Mouse (Mus musculus): ENCODE results near the gene Pef1.

Gene Pef1

DNA sequence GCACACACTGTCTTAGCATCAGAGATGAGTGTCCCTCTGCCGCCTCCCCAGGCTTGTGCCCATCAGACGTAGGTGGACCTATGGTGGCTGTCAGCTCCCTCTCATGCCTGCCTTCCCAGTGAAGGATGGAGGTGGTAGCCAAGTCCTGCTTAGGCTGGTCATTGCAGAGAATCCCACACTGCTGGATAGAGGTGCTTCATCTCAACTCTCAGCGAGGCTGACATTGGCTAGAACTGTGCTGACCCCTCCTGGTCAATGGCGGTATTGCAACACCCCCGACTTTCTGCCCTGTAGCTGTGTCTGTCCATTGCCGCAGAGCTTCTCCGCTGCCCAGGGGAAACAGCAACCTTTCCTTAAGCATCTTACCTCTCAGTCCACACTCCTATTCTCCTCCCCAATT, 15.1 kb upstream of the Pef1 start:
- in situ Hi-C loops (cut with MboI, MseI), result loop anchor here (10.0 kb wide), 1 partner anchor 312 kb away; no protein-coding TSS in a partner anchor

DNA sequence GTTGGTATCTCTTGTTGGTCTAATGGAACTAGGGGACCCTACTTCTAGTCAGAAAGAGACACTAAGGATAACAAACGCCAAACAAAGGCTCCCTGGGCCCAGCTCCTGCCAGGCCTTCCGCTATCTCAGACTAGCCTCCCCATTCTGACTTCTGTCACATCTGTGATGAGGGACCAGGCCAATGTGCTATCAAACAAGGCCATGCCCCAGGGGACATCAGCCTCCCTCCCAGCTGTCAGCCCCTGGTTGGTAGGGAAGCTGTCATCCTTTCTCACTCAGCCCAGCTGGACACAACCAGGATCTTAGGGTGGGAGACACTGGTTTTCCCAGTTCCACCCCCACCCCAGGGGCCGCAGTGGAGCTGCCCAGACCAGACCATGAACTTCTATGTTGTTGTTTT, 7.2 kb upstream of the Pef1 start:
- in situ Hi-C loops (cut with MboI, MseI), result no loop called here

DNA sequence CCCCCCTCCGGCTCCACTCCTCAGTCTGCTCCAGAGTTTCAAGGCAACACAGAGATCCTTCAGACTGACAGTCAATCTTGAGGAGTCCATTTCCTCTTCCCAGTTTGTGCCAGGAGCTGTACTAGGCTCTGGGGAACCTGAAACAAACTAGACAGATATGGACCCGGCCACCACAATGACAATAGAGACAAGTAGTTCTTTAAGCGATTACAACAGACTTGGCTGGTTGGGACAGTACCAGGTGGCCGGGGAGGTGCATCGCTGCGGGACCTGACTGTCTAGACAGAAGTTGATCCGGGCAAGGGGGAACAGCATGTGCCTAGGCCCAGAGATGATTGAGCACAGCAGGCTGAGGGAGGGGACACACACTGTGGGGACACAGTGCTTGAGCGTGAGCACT, 1.2 kb upstream of the Pef1 start:
- in situ Hi-C loops (cut with MboI, MseI), result no loop called here

DNA sequence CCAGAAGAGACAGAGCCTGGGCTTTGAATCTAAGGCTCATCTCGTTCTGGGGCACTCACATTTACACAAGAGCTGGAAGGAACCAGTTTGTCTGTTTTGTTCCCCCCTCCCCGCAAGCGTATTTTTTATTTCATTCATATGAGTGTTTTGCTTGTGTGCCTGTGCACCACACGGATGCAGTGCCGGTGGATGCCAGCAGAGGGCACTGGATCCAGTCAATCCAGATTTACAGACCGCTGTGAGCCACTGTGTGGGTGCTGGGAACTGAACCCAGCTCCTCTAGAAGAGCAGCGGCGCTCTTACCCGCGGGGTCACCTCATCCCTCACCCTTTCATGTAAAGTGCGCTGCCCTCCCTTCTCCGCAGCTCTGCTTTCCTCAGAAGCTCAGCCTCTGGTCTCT, 1.3 kb downstream of the Pef1 start:
- in situ Hi-C loops (cut with MboI, MseI), result no loop called here

DNA sequence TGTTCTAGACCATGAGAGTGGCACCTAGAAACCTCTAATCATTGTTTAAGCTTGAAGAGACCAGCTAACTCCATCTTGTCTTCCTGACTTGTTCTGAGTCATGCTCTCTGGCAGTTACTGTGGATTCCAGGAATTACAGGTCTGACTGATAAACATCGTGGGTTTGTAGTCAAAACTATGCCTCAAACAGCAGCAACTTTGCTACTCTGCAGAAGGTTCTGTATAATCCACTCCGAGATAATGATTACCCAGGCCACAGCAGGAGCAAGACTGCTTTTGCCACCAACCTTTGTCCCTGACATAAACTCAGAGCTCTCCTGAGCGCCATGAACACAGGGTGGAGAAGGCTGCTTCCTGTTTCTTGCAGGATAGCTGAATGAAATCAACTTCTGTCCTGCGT, 2.2 kb downstream of the Pef1 start:
- in situ Hi-C loops (cut with MboI, MseI), result no loop called here

DNA sequence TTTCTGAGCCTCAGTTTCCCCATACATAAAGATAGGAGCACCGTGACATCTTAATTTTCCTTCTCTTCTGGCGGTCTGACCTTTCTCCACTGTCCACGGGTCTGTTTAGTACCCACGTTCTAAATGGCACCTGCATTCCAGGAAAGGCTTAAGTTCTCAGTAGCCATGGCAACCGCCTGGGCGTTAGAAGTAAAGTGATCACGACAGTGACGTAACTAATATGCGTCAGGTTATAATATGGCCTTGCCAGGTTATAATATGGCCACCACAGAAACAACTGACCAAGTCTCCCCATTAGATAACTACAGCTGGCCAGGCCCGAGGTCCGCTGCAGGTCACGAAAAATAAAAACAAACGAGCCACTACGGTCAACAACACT, 4.7 kb downstream of the Pef1 start:
- in situ Hi-C loops (cut with MboI, MseI), result no loop called here

DNA sequence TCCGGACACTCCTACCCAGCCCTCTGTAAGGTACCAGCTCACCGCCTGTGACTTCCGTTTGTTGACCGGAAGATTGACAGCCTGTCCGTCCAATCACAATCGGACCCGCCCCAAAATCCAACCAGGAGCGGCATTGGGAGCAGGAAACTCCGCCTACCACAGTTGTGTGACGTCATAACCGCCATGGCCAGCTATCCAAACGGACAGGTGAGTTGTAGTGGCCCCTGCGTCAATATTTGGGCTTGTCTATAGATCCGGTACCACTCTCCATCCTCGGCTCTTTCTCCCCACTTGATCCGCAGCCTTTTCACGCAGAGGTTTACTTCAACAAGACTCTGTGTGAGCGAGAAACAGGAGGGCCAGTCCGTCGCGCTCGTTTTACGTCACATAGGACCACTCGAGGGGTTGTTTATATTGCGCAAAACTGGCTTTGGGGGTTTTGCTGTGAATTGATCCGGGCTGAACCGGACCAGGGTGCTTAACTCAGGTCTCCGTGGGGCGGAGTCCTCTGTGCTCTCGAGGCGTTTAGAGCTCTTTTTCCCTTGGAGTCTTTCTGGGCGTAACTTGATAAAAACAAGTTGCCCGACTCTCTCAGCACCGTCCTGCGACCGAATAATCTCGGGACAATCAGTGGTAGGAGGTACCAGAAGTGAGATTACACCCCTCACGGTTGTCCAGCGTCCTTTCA, 5.2 kb downstream of the Pef1 start:
- in situ Hi-C loops (cut with MboI, MseI), result no loop called here

DNA sequence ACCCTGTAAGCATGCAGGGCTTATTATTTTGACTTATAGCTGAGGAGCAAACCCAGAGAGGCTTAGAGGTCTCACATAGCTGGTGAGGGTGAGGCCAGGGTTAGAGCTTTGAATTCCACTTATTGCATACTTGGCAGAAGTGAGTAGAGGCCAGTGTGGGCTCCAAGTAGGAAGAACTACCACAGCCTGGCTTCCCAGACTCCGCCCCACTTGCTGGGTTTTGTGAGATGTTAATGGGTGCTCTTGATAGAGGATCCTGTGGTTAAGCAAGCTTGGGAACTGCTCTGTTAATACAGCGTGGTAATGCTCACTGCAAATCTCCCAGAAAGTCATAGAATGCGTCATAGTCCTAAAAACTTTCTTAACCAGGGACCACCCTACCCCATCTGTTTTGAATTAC, 6.6 kb downstream of the Pef1 start:
- in situ Hi-C loops (cut with MboI, MseI), result no loop called here

DNA sequence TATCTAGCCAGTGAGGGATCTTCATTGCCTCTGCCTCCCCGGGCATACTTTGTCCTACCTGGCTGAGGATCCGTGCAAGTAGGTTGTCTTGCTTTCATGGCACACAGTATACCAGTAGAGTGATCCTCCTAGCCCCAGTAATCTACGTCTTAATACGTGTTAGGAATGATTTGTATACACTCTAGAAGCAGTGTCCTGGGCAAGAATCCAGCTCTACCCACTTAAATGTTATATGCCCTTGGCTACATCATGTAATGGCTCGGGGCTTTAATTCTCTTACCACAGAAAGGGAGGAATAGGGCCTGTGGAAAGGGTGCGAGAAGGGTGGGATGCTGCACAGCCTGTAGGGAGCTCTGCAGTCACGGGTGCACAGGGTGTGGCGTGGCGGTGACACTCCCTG, 7.3 kb downstream of the Pef1 start:
- in situ Hi-C loops (cut with MboI, MseI), result no loop called here

DNA sequence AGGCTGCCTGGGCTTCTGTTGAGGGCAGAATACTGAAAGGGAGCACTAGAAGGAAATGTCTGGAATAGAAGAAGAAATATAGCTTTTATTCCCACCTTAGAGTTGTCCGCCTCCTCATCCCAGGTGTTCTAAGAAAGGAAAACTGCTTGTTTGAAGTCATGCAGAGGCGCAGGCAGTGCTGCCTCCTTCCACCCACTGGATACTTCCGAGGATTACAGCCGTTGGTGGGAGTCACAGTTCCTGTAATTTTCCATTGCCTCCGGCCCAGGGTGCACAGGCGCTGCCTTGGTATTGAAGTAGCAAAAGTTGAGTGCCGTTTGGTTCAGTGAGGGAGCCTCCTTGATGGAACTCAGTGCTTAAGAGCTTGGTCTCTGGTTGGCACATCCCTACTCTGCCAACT, 7.7 kb downstream of the Pef1 start:
- in situ Hi-C loops (cut with MboI, MseI), result no loop called here

DNA sequence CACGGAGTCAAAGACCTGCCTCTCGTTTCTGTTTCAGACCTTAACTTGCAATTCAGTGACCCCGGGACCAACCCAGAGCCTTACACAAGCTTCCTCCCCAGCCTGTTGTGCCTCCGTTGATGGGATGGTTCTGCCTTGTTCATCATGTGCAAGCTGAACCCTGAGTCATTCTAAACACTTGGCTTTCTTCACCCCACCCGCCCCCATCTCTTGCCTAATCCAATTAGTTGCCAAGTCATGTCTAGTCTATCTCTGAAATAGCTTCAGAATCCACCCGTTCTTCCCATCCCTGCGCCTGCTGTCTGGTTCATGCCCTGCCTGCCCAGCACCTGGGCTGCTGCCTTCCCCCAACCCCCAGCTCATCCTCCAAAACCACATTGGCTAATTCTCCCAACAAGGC, 9.9 kb downstream of the Pef1 start:
- in situ Hi-C loops (cut with MboI, MseI), result no loop called here

DNA sequence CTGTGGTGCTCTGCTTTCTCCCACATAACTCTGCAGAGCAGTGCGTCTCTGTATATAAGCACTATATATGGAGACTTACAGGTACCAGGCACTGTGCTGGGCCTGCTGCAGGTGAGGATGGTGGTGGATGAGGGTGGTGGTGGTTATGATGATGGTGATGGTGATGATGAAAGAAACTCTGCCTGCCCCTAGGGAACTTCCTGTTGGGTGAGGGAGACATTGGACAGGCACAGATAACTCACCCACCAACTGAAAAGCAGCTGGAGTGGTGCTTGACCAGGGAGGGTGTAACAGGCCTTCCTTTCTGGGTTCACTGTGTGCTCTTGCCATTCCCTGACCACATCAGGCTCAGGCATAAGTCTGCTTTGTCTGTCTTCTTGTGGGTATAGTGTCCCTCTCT, 10.4 kb downstream of the Pef1 start:
- in situ Hi-C loops (cut with MboI, MseI), result no loop called here

DNA sequence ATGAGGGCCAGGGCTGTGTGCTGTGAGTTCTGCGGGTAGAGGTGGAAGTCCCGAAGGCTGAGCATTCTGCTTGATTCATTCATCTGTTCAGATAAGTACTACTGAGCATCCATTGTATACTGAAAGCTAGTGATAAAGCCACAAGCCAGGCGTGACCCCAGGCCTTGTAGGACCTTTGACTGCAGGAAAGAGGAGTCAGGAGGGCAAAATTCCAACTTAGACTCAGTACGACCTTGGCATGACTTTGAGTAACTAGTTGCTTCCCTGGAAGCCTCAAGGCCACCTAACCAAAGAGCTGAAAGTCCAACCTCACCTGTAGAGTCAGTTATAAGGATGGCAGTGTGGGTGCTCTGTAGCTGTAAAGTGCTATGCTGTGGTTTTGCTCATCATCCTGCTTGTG, 18.4 kb downstream of the Pef1 start:
- in situ Hi-C loops (cut with MboI, MseI), result no loop called here

DNA sequence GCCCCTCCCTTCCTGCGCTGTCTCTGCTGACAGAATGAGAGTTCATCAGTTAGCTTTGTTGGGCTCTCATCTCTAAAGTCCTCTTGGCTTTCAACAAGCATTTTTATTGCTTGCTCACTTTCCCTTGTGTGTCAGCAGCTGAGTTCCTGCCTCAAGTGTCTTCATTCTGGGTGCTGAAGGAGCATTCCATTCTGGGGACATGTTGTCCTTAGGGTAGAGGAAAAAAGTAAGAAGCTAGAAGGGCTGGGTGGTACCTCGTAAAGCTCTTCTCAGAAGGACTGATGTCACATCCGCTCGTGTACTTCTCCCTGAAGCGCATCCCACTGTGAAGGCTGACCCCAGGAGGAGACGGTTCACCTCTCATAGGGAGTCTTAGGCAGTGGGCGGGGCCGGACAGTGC, 19.2 kb downstream of the Pef1 start:
- in situ Hi-C loops (cut with MboI, MseI), result no loop called here

DNA sequence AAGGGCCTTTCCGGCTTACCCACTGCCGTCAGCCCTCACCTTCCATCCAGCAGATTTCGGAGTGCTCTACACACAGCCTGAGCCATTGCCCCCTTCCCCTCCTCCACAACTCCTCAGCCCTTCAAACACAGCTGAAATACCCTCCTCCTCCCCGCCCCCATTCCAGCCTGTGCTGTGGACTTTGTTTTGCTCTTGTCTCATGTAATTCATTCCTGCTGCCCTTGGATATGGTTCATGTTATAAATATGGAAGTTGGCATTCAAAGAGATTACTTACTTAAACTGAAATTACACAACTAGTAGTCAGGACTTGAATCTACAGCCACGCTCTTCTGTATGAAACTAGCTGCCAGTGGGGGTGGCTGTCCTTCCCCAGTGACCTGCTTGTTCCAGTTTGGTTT, 20.7 kb downstream of the Pef1 start:
- in situ Hi-C loops (cut with MboI, MseI), result no loop called here

DNA sequence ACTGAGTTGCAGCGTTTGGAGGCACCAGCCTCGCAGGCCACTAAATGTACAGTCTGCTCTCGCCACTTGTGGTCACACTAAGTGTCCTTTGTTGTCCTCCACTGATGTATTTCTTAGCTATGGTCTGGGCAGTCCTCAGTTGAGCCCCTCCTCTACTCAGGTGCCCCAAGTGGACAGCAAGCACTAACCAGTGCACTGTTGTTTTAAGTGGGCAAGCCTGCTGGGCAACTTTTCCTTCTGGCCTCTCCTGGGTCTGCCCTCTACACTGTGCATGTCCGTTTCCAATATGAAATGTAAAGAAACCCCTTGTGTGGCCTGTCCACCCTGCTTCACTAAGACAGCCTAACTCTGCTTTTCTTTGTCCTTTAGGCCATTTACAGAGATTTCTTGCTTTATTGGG, 21.8 kb downstream of the Pef1 start:
- in situ Hi-C loops (cut with MboI, MseI), result no loop called here

DNA sequence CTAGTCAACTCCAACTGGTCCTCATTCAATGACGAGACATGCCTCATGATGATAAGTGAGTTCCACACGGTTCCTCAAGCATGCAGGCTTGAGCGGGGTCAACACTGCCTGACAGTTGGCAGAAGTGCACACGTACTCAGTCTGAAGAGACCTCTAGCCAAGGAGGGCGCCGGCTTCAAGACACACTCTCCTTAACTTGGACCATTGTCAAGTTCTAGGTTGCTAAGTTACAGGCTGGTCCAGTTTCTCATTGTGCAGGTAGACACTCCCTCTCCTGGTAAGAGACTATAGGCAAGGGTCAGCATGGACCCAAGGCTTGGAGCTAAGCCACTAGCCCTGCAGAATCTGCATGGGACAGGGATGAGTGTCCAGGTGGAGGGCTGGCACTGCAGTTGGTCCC, 22.8 kb downstream of the Pef1 start:
- in situ Hi-C loops (cut with MboI, MseI), result no loop called here

DNA sequence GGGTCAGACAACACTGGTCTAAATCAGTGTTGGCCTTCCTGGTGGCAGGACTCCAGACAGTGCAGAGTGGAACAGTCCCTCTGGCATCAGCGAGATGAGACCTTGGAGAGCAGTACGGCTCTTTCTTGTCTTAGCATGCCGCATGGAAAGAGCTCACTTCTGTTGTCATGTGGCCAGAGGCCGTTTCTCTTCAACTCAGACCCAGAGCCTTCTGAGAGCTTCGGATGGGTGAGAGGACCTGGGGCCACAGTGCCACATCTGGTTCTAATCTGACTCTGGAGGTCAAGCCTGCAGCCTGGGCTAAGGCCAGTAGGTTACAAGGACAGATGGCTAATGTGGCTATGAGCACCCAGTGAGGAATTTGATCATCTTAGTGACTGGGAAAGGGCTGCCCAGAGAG, 23.6 kb downstream of the Pef1 start:
- in situ Hi-C loops (cut with MboI, MseI), result no loop called here

DNA sequence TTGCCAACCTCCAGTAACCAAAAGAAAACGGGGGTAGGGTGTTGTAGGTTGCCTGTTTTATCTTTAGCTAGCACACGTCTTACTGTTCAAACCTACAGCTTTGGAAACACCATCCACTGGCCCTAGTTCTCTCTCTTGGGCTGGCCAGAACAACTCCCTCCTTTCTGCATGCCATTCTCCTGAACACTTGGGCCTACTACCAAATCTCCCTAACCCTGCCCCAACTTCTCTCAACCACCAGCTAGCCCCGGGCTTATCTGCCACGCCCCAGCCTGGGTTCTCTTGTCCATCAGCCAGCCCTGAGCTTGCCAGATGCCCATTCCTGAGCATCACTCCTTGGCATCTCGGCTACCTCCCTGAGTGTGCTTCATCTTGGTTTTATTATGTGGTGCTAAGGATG, 26.5 kb downstream of the Pef1 start:
- in situ Hi-C loops (cut with MboI, MseI), result no loop called here

DNA sequence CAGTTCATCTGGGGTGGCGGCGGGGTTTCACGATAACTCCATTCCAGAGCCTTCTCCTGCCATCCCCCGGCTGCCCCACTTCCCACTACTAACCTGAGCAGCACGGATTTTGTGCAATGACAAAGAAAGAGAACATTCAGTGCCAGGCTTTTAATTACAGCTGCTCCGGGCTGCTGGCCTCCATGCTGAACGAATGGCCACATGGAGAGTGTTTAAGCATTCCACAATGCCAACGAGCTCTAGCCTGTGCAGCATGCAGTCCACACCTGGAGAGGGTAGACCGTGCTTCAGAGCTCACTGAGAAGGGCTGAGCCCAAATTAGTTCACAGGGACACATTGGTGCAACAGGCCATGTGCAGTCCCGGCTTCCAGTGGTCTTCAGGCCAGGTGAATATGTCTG, 27.7 kb downstream of the Pef1 start:
- in situ Hi-C loops (cut with MboI, MseI), result no loop called here

DNA sequence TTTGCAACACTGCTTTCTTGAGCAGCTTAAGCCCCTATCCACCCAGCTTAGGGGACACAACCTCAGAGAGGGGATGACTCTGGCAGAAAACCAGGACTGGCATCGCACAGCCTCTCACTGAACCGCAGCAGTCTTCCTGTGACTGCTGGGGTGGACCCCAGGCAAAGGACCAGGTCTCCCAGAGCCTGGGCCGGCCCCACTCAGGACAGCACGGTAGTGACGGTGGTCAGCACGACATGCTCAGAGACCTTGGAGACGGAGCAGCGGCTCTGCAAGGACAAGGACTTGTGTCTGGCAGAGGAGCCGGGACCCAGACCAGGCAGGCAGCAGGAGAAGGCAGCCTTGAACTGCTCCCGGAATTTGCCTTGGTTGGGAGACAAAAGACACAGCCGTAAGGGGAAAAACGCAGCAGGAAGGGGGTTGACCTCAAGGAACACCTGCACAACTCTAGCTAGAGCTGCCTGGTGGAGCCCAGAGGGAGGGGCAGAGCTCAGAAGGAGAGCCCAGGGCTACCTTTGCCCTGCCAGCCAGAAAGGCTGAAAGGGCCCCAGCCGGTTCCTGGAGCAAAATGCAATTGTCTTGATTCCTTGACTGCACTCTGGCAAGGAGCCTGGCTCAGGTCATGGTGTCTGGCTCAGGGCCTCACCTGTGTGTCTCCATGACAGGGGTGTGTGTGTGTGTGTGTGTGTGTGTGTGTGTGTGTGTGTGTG, 28.4 kb downstream of the Pef1 start:
- in situ Hi-C loops (cut with MboI, MseI), result no loop called here

DNA sequence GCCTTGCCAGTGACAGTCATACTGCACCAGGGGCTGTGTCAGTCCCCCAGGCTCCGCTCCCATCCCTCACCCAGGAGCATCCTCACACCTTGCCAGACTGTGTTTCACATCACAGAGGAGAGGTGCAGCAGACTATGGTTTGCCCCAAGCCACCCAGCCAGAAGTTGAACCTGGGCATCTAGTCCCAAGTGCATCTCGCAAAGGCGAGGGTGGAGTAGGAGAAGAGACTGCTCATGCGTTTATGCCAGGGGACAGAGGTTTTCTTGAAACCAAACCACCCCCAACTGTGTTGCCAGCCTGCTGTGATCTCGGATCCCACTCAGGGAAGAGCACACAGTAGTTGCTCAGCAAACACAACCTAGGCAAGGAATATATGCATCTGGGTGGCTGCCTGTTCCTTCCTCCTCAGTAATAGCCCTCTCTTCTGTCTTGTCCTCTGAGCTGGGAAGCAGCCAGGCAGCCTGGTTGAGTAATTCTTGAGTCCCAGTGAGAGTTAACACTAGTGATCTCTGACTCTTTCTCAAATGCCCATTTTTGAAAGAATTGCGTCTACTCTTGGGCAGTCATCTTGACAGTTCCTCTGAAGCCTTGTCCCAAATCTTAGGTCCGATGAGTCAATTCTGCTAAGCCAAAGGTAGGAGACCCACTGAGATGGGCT, 29.2 kb downstream of the Pef1 start:
- in situ Hi-C loops (cut with MboI, MseI), result no loop called here

DNA sequence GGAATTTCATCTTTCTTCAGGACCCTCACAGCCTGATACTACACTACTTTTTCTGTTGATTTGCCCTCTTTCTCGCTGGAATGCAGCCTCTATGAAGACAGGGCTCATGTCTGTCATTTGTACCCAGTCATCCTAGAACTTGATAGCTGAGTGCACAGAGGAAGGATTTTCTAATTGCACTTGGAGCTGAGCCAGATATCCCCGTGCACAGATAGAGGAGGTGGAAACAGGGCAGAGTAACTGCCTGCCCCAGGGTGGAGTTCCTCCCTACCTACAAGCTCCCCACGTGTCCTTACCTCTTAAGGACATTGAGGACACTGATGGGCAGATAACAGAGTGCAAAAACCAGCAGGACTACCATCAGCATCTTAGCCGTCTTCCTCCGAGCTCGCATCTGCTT, 31.0 kb downstream of the Pef1 start:
- in situ Hi-C loops (cut with MboI, MseI), result no loop called here

All from T-helper 1 cell (primary cell).